Mouse (Mus musculus) central nervous system, embryonic 11.5 days (tissue): Measurements from ENCODE around the gene Pth2r. TPM values are rescaled to one million over a fixed set of nuclear protein-coding genes. Genes with fewer than 3 reads are reported as not detected.

Source experiments
- polyA plus RNA-seq: library from polyadenylated mRNA; depleted of rRNA; stranded (reverse); fragments of >200 nt; gene quantifications from 2 replicates; pipeline ENCODE4 v1.2.3, GENCODE M21; 2012; rRNA removed

Gene Pth2r
- 0.24 and 0.76 TPM in 2 replicates for polyA plus RNA-seq

DNA sequence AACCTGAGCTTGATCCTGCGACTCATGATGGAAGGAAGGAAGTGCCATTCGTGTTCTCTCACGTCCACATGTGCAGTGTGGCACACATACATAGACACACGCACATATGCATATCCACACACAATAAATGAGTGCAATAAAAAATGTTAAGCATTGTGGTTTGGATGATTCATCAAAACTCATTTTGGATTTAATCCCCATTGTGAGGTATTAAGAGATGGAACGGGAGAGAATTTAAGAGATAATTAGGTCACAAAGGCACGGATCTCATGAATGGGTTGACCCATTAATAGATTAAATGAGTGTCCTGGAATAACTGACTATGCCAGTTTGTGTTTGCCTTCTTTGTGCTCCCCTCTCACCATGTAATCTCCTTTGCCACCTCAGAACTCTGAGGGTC lies at the start of gene Pth2r:
Gene Pth2r (plus strand): TSS at position 301 of the 400 bp plus-strand sequence.

Other genes with a start within 250 kb of the Pth2r start
- gene Akr1cl, start 249.3 kb upstream of the Pth2r start, polyA plus RNA-seq = 0.13 and 1.3 TPM in 2 replicates
- gene Cryge, start 230.9 kb upstream of the Pth2r start, polyA plus RNA-seq = 0.58 and 0.62 TPM in 2 replicates
- gene Crygd, start 218.6 kb upstream of the Pth2r start, polyA plus RNA-seq = 0.32 TPM in 1 of 2 replicates, not detected in the other
- 0.19 and 0.22 TPM in 2 replicates for gene Crygc, start 208.4 kb upstream of the Pth2r start, polyA plus RNA-seq
- gene Crygb, start 199.8 kb upstream of the Pth2r start, polyA plus RNA-seq = 0.11 and 0.18 TPM in 2 replicates
- gene Cryga, start 178.7 kb upstream of the Pth2r start, polyA plus RNA-seq = 0.11 TPM in 1 of 2 replicates, not detected in the other
- not detected in 2 replicates for gene Gm28845, start 162.5 kb upstream of the Pth2r start, polyA plus RNA-seq
- gene D630023F18Rik, start 158.8 kb upstream of the Pth2r start, polyA plus RNA-seq = 0.19 and 0.25 TPM in 2 replicates
- 143 and 168 TPM in 2 replicates for gene Idh1, start 95.6 kb upstream of the Pth2r start, polyA plus RNA-seq
- 11.2 and 13.4 TPM in 2 replicates for gene Pikfyve, start 95.4 kb upstream of the Pth2r start, polyA plus RNA-seq